Mouse (Mus musculus): ENCODE results near the gene Slc24a1. TPM values are rescaled to one million over a fixed set of nuclear protein-coding genes. Genes with fewer than 3 reads are reported as not detected.

The Slc24a1 gene
- polyA plus RNA-seq, 1 experiment: 0.11 TPM

DNA sequence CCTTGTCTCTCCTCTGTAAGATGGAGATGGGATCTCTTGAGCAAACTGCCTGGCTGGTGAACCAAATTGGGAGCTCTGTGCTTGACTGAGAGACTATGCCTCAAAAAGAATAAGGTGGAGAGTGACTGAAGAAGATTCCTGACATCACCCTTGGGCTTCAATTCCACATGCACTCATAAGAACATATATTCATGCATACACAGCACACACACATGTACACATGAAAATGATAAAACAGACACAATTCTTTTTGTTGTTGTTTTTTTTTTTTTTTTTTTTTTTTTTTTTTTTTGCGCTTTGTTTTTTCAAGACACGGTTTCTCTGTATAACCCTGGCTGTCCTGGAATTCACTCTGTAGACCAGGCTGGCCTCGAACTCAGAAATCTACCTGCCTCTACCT lies 5.9 kb upstream of the Slc24a1 start:
- TF ChIP-seq POLR2A (IDR thresholded peaks at IDR 0.05; ENCODE audit: borderline replicate concordance, extremely low read depth, insufficient read depth, insufficient read length, poor library complexity, severe bottlenecking): no peak
- TF ChIP-seq CTCF (IDR thresholded peaks at IDR 0.05; ENCODE audit: borderline replicate concordance, extremely low read depth, insufficient read depth, insufficient read length): no peak
- no peak for DNase-seq (ENCODE audit: low read depth)

DNA sequence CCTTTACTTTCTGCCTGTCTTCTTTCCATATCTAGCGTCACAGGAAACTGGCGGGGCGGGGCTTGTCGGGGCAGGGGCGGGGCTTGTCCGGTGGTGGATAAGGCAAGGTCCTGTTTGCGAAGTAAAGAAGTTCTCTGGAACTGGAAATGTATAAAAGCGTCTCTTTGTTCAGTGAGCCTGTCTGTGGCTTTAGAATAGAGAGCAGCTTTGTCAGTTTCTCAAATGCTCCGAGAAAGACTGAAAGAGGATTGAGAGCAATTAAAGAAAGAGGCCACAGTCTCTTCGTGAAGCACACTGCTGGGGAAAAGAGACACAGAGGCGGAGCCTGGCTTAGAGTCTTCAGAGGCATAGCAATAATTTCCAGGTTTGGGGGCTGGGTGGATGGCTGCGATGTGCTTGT lies 4.9 kb upstream of the Slc24a1 start:
- peak; percentile 43 for DNase-seq (ENCODE audit: low read depth)
- TF ChIP-seq CTCF (IDR thresholded peaks at IDR 0.05; ENCODE audit: borderline replicate concordance, extremely low read depth, insufficient read depth, insufficient read length) (no peak), POLR2A (IDR thresholded peaks at IDR 0.05; ENCODE audit: borderline replicate concordance, extremely low read depth, insufficient read depth, insufficient read length, poor library complexity, severe bottlenecking) (no peak)

DNA sequence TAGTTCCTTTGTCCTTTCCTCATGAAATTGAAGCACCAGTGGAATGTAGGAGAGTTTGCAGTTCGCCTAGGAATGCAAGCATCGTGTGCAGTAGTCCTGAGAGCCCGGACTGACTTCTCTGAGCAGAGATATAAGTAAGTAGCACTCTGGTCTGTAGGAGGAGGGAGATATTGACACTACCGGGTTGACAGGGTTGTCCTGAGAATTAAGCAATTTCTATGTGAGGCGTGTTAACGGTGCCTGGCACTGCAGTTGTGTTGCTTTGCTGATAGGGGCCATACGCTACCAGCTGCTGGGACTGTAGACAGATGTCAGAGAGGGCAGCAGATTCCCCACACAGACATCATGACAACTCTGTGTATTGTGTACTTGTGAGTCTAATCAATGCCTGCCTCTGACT lies 1.8 kb upstream of the Slc24a1 start:
- DNase-seq (ENCODE audit: low read depth): no peak
- TF ChIP-seq CTCF (IDR thresholded peaks at IDR 0.05; ENCODE audit: borderline replicate concordance, extremely low read depth, insufficient read depth, insufficient read length): no peak

DNA sequence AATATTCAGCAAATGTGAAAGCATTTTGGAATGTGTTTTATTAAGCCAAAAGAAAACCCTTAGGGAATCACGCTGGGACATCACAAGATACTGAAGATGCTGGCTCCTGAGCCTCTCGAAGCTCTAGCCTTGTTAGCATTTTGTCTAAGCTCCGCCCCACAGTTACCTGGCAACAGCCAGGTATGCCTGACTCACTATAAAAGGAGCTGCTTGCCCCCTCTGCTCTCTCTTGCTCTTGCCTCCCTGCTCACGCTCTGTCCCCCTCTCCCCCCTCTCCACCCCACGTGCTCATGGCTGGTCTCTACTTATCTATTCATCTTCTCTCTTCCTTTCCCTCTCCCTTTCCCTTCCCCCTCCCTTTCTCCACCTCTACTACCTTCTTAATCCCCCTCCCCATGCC lies 648 bp upstream of the Slc24a1 start:
- no peak for DNase-seq (ENCODE audit: low read depth)
- no peak for TF ChIP-seq CTCF (IDR thresholded peaks at IDR 0.05; ENCODE audit: borderline replicate concordance, extremely low read depth, insufficient read depth, insufficient read length)

DNA sequence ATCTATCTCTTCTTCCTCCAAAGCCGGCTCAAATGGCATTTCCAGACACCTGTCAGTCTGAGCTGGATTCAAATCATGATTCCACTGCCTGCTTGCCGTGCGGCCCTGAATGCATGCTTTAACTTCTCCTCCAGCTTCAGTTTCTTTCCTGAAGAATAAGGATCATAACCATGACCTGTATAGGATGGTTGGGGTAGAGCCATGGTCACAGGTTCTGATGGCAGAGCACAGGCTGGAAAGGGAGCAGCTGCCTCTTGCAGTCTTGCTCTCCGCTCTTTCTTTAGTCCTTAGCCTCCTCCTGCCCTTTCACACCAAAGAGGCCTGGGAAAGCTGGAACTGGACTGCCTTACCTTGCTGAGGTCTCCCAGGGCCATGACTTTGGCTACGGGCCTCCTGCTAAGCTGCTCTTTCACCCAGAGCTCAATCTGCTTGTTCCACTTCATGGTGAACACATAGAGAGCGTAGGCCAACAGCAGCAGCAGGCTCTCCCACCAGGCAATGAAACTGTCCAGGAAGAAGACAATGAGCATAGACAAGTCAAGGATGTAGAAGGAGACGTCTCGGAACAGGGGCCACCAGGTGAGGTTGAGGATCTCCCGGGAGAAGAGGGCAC lies 3.8 kb downstream of the Slc24a1 start:
- DNase-seq (ENCODE audit: low read depth): no peak
- no peak for TF ChIP-seq POLR2A (IDR thresholded peaks at IDR 0.05; ENCODE audit: borderline replicate concordance, extremely low read depth, insufficient read depth, insufficient read length, poor library complexity, severe bottlenecking)
- TF ChIP-seq CTCF (IDR thresholded peaks at IDR 0.05; ENCODE audit: borderline replicate concordance, extremely low read depth, insufficient read depth, insufficient read length): no peak

DNA sequence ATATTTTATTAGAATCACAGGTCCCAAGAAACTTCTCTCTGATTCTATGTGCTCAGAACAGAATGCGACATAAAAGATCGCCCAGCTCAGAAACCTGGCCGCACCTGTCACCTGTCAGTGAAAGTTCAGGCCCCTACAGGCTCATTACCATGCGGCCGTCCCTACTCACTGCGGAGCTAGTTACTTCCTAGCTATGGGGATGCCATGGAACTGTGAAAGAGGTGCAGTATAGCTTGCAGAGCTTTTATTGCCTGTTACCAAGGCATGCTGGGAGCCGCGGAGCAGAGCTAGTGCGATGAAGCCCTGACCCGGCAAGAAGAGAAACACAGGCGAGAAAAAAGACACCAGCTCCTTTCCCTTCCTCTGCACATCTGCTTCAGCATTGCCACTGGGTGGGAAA lies 7.4 kb downstream of the Slc24a1 start:
- DNase-seq (ENCODE audit: low read depth): no peak
- TF ChIP-seq CTCF (IDR thresholded peaks at IDR 0.05; ENCODE audit: borderline replicate concordance, extremely low read depth, insufficient read depth, insufficient read length) (no peak), POLR2A (IDR thresholded peaks at IDR 0.05; ENCODE audit: borderline replicate concordance, extremely low read depth, insufficient read depth, insufficient read length, poor library complexity, severe bottlenecking) (no peak)

DNA sequence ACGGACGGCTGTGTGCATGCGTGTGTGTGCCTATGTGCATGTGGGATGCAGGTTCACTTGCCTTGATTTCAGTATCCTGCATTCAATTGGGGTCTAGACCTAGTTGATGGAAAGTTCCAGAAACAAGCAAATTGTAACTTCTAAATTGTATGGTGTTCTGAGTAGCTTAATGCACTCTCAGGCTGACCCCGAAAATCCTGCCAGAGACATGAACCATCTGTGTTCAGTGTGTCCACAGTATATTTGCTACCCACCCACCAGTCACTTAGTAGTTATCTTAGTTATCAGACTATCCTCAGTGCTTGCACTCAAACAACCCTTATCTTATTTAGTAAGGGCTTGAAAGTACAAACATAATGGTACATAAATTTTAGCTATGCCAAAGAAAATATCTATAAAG lies 9.8 kb downstream of the Slc24a1 start:
- TF ChIP-seq CTCF (IDR thresholded peaks at IDR 0.05; ENCODE audit: borderline replicate concordance, extremely low read depth, insufficient read depth, insufficient read length): no peak
- TF ChIP-seq POLR2A (IDR thresholded peaks at IDR 0.05; ENCODE audit: borderline replicate concordance, extremely low read depth, insufficient read depth, insufficient read length, poor library complexity, severe bottlenecking): no peak
- no peak for DNase-seq (ENCODE audit: low read depth)

DNA sequence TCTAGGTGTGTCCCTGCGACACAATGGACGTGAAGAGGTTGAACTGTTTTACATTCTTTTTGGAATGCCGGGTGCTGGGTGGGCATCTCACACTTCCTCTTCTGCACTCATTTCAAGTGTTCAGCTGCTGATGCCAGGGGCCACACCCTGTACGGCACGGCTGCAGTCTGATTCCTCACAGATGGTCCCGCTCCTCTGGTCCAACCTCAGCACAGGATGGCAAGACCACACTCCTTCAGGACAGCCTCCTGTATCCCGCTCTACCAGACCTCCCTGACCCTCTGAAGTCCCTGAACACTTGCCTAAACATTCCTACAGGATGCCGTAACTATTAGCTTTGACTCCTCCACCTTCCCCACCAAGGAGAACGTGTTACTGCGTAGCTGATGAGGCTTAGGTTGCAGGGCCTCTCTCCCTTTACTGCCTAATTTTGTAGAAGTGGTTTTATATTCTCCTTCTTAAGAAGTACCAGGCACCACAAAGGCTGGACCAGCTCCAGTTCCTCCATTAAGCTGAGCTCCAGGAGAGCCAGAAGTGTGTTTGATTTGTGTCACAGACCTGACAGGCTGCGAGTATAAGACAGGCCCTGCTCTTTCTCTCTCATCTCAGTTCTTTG lies 10.6 kb downstream of the Slc24a1 start:
- no peak for DNase-seq (ENCODE audit: low read depth)
- TF ChIP-seq CTCF (IDR thresholded peaks at IDR 0.05; ENCODE audit: borderline replicate concordance, extremely low read depth, insufficient read depth, insufficient read length) (no peak), POLR2A (IDR thresholded peaks at IDR 0.05; ENCODE audit: borderline replicate concordance, extremely low read depth, insufficient read depth, insufficient read length, poor library complexity, severe bottlenecking) (no peak)

DNA sequence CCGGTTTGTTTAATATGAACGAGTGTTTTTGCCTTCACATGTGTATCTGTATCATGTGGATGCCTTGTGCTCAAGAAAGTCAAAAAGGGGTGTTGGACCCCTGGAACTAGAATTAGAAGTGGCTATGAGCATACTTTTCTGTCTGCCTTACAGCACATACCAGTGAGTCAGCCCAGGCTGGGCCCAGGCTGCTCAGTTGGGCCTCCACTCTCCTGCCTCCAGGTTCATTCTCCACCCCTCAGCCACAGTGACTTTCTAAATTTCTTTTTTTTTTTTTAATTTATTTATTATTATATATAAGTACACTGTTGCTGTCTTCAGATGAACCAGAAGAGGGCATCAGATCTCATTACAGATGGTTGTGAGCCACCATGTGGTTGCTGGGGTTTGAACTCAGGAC lies 11.6 kb downstream of the Slc24a1 start:
- TF ChIP-seq CTCF (IDR thresholded peaks at IDR 0.05; ENCODE audit: borderline replicate concordance, extremely low read depth, insufficient read depth, insufficient read length) (no peak), POLR2A (IDR thresholded peaks at IDR 0.05; ENCODE audit: borderline replicate concordance, extremely low read depth, insufficient read depth, insufficient read length, poor library complexity, severe bottlenecking) (no peak)
- DNase-seq (ENCODE audit: low read depth): no peak

DNA sequence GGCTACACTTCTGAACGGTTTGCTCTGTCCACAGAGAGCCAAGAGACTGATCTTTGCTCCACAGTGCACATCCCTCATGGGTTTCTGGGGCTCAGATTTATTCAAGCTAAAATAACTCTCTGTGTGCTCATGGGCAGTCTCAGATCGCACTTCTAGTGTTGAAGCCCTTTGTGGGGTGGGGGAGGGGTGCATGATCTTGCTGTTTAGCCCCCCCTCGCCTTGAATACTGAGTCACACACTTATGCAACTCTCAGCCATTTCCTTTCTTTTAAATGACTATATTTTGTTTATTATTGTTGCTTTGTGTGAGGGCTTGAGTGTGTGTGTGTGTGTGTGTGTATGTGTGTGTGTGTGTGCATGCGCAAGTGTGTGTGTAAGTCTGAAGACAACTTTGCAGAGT lies 12.1 kb downstream of the Slc24a1 start:
- TF ChIP-seq CTCF (IDR thresholded peaks at IDR 0.05; ENCODE audit: borderline replicate concordance, extremely low read depth, insufficient read depth, insufficient read length) (no peak), POLR2A (IDR thresholded peaks at IDR 0.05; ENCODE audit: borderline replicate concordance, extremely low read depth, insufficient read depth, insufficient read length, poor library complexity, severe bottlenecking) (no peak)
- no peak for DNase-seq (ENCODE audit: low read depth)

DNA sequence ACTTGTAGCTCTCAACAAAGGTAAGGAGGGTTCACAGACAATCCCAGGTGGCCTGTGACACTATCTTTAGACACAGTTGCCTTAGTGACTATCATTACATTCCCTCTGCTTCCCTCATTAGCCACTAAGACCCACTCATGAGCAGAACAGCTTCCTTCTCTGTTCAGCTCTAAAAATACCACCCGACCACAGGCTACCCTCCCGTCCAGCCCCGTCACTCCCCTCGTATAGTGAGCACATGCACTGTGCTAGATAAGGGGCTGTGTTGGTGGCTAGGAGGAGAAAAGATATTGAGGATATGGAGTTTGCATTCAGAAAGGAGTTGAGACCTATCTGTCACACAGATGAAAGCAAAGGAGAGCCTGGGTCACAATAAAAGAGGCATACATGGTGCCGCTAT lies 12.9 kb downstream of the Slc24a1 start:
- DNase-seq (ENCODE audit: low read depth): no peak
- TF ChIP-seq POLR2A (IDR thresholded peaks at IDR 0.05; ENCODE audit: borderline replicate concordance, extremely low read depth, insufficient read depth, insufficient read length, poor library complexity, severe bottlenecking): no peak

DNA sequence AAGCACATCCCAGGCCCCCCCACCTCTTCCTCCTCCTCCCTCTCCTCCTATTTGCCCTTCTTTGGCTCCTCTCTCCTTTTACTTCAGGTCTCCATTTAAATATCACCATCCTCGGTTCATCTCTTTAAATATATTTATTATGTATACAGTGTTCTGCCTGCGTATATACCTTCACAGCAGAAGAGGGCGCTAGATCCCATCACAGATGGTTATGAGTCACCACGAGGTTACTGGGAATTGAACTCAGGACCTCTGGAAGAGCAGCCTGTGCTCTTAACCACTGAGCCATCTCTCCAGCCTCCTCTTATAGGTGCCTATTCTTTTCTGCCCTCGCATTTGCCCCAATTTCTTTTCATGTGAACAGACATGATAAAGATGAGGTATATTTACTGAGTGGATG lies 13.9 kb downstream of the Slc24a1 start:
- DNase-seq (ENCODE audit: low read depth): no peak
- TF ChIP-seq CTCF (IDR thresholded peaks at IDR 0.05; ENCODE audit: borderline replicate concordance, extremely low read depth, insufficient read depth, insufficient read length) (no peak), POLR2A (IDR thresholded peaks at IDR 0.05; ENCODE audit: borderline replicate concordance, extremely low read depth, insufficient read depth, insufficient read length, poor library complexity, severe bottlenecking) (no peak)
